Mouse (Mus musculus) liver, embryonic 14.5 days (tissue): ENCODE measurements around the gene Caskin2.

Source experiments
- CTCF ChIP-seq: IDR thresholded peaks from 2 replicates; pipeline ENCODE4 v1.5.1; 2016; ENCODE audit warnings: antibody characterized with exemption, low read depth, control low read depth
- EP300 ChIP-seq: IDR thresholded peaks from 2 replicates; pipeline ENCODE4 v1.6.1; 2016; ENCODE audit warnings: antibody characterized with exemption, low read depth

DNA sequence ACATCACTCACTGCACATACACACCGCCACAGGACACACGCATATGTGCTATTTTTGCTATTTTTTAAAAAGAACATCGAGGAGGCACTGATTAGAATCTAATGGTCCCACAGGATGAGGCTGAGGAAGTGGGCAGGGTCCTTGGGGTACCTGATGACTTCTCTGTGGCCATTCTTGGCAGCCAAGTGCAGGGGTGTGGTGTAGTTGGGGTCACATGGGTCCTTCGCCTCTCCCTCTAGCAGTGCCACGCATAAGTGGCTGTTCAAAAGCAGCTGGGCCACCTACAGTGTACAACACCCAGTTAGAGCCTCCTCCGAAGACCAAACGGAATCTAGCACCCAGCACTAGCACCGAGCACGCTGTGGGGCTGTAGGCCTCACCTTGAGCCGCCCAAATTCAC is 7.3 kb downstream of the Caskin2 start:
- TF ChIP-seq EP300 (no peak), CTCF (no peak)
